Mouse (Mus musculus) induced T-regulatory cell, adult 2 months (primary cell): ENCODE measurements around the gene Pnrc1.

Source experiments
- DNase-seq: peaks from one replicate; pipeline ENCODE4 v3.0.0-alpha.2; 2012; ENCODE audit warnings: low read depth

The Pnrc1 gene

DNA sequence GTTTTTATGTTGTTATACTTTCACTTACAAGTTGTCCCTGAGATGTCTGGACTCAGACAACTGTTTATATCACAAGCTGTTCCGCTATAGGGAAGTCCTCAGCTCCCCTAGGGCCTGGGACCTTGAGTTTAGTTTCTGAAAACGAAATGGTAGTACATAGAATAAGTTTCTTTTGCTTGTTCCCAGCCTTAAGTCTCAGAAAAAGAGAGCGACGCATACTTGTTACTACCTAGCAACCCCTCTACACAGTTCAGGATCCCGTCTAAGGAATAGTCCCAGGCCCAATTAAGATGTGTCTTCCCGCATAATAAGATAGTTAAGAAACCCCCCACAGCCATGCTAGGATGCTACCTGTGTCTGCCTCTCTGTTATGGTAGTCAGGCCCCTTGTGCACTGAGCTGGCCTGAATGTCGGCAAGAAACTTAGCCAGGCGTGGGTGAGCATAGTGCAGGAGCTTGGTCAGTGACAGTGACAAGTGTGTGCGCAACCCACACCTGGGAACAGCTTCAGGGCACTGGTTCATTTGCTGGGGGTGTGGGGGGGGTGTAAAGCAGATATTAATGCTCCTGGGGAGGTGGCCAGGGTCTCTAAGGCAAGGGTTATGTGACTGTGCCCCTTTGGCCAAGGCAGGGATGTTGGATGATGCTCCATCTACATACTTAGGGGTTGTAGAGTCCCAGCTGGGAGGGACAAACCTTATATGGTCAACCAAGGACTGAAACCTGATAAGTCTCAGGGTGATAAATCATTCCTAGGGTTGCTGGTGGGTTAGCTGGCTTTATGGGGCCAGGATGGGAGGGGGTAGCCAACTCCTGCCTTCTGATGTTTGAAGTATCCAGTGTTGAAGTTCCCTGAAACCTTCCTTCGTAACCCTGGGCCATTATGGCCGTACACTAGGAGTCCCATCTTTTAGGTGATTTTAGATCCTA lies 19.3 kb downstream of the Pnrc1 start:
- peak; percentile 43 for DNase-seq

DNA sequence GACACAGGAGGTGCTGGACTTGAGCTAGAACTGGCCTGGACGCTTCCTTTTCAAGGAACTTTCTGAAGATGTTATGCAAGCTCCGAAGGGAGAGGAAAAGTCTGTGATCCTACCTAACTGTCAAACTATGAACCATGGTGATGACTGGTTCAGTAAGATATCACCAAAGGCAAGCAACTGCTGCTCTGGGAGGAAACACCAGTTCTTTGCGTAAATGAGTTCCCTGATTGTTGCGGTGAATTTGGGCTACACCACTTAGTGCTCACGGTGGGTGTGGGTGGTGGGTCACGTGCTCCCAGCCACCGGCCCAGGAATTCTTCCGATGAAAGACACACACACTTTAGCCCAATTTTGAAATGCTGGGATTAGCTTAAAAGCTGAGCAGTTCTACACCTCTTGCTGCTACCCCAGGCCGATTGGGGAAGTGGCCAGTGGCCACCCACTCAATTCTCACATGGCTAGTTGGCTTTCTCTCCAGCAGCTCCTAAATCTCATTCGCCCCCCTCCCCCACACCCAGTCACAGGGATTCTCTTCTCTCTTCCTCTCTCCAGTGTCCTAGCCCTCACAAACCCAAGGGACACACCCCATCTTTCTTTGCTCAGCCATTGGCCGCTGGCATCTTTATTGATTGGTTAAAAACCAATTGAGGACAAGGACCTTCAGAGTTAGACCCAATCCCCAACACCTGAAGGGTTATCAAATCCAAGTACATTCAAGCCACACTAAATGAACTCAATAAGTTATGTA lies 24.8 kb downstream of the Pnrc1 start:
- DNase-seq: no peak

DNA sequence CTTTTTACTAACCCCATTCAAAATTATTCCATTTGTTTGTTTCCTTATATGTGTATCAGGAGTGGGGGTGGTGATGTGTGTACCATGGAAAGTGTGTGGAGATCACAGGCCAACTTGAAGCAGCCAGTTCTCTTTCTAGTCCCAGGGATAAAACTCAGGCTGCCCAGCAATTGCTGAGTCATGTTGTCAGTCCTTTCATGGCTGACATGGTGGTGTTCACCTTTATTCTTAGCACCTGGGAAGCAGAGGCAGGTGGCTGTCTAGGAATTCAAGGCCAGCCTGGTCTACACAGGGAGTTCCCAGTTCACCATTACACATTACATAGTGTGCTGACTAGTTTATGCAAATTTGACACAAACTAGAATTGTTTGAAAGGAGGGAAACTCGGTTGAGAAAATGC lies 27.1 kb downstream of the Pnrc1 start:
- no peak for DNase-seq

DNA sequence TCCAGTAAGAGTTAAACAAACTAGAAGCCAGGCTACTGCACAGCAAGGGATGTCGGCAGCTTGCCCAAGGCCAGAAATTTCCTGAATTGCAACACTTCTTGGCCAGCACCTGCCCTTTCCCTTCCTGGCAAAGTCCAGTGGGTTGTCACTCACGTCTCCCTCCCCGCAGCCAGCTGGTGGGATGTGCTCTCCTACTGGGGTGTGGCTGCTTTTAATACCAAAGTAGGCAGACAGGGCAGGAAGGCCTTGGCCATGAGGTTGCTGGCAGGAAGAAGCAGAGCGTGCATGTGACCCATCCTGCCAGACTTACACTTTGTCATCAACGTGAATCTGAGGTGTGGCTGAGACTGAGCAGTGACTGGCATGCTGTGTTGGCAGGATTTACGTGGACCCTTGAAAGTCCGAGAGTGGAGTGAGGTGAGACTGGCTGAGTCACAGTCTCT lies 28.6 kb downstream of the Pnrc1 start:
- peak; percentile 55 for DNase-seq

DNA sequence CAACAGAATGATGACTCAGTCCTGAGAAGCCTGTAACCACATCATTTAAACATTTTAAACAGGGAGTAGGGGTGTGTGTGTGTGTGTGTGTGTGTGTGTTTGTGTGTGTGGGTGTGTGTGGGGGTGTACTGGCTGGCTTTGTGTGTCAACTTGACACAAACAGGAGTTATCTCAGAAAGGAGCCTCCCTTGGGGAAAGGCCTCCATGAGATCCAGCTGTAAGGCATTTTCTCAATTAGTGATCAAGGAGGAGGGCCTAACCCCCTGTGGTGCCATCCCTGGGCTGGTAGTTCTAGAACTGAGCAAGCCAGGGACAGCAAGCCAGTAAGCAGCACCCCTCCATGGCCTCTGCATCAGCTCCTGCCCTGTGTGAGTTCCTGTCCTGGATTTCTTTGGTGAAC lies 29.7 kb downstream of the Pnrc1 start:
- no peak for DNase-seq

DNA sequence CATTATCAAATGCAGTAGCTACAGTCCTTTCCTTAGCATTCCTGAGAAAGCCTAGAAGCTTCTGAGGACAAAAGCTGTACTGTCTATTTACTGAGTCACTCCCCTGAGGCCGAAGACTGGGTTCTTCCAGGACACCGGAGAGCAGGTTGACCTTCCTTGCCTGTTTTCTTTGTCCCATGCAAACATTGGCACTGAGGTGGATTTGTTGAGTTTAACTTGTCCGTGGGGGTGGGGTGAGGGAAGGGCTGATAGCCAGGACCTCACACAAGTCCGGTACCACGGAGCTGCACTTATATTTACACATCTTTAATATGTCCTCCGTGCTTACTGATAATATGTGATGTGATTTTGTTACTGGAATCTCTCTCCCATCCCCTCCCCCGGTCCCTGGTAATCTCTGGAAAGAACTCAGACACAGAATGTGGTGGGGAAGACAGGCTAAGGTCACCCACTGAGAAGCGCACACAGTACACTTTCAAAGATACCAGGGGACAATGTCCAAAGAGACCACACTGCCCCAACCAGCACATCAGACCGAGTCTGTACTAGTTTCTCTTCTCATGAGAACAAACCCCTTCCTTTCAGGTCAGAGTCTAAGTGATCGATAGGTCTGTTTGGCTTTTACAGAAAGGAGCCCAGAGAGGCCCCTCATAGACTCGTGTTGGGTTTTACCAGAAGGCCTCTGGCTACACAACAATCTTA lies 32.5 kb downstream of the Pnrc1 start:
- no peak for DNase-seq

DNA sequence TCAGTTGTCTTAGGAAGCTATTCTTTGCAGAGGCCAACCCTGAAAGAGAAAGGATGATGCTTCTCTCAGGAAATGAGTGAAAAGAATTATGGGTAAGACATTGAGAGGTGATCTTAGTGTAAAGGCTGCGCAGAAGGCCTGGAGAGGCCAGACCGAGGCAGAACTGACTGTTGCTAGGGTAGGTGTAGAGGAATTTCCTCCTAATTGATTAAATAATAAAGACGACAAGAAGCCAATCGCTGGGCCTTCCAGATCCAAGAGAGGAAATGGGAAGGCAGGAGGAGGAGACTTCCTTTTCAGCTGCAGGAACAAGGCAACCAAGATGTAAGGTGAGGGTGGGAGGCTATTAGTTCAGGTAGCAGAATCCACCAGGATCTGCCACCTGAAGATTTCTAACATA lies 35.3 kb downstream of the Pnrc1 start:
- DNase-seq: no peak

DNA sequence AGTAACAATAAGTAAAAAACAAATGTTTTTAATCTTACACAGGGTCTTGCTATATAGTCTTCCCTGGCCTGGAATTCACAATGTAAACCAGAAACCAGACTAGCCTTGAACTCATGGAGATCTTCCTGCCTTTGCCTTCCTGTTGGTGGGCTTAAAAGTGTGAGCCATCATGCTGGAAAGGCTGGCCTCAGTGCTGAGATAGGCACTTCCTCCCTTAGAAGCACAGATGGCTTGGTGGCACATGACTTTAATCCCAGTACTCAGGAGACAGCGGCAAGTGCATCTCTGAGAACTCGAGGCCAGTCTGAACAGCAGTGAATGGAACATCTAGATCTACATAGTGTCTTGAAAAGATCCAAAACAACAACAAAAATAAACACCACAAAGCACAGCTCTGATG lies 39.1 kb downstream of the Pnrc1 start:
- peak; percentile 57 for DNase-seq

DNA sequence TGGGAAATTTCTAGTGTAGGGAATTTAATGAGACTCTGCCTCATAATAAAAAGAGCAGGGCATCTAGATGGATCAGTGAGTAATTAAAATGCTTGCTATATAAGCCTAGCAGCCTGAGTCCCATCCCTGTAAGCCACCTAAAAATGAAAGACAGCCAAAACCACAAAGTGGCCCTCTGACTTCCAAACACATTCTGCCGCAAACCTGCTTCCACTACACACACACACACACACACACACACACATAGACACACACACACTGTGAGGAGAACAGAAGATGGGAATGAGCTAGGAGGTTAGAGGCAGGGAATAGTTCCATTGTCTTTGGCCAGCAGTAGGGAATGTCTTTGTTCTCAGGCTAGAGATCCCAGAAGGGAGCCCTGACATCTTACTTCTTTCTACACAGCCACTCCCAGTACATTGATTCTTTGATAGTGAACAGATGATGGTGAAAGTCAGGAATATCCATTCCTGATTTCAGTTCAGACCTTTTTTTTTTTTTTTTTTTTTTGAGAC lies 40.2 kb downstream of the Pnrc1 start:
- peak; percentile 41 for DNase-seq

DNA sequence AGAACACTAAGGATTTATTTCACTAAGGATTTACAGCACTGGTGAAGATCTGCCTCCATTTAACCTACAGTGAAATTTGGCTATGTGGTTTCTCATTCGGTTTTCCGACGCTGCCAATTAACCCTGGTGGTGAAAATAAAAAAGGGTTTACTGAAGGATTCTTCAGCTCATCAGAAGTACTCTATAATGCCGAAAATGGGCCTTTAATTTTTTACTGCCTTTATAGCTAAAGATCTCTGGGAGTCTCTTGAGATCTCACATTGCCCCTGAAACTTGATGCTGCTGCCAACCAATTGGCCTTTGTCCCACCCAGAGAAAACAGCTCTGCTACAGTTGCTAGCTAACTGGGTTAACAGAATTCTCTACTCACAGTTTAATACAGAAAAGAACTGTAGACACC lies 41.0 kb downstream of the Pnrc1 start:
- DNase-seq: no peak

DNA sequence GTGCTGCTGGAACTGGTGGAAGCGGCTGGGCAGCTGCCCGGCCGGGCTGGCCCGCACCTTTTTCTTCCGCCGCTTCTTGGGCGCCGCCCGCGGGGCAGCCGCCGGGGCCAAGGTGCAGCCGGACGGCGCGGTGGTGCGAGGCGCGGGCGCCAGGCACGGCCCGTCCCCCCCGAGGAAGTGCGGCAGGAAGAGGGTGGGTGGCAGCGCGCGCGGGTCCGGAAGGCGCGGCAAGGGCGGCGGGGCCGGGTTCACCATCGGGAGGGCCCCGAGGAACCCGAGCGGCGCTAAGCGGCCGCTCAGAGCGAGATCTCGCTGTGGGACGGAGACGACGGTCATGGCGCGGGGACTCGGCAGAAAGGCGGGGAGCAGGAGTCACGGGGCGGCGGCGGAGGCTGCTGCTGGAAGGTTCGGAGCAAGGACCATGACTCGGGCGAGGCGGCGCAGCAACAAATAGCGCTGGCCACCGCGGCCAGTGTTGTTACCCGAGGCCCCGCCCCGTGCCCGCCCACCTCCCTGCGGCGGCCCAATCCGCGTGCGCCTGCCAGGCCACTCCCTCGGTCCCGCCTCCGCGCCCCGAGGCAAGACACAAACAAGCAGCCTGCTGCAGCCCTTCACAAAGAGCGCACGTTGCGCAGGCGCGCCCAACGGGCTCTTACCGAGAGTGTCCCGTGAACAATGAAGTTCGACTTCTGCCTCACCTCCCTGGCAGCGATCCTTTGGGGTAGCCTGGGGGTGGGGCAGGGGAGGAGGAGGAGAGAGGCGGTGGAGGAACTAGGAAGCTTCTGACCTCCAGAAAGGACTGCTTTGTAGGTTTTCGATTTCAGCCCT lies 41.7 kb downstream of the Pnrc1 start:
- DNase-seq: peak; percentile 99

DNA sequence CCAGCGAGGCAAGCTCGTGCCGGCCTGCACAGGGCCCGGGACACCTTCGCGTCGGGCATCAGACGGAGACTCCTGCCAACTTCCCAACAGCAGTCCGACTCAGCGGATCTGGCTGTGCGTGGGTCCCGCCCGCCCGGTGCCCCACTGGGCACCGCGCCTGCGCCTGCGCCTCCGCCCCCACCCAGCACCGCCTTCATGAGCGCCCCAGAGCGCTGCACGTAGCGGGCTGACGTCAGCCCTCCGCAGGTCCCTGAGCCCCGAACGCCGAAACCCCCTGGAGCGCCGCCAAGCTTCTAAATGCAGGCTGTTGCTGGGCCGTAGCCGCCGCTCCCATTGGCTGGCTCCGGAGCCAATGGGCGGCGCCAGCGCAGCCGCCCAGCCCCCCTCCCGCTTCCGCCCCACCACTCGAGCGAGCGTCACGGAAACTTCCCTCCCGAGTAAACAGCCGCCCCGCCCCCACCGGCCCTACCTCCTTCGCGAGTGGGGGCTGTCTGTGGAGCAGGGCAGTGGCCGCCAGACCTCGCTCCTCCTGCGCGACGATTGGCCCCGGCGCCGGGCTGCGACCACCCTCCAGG lies 42.4 kb downstream of the Pnrc1 start:
- peak; percentile 99 for DNase-seq

DNA sequence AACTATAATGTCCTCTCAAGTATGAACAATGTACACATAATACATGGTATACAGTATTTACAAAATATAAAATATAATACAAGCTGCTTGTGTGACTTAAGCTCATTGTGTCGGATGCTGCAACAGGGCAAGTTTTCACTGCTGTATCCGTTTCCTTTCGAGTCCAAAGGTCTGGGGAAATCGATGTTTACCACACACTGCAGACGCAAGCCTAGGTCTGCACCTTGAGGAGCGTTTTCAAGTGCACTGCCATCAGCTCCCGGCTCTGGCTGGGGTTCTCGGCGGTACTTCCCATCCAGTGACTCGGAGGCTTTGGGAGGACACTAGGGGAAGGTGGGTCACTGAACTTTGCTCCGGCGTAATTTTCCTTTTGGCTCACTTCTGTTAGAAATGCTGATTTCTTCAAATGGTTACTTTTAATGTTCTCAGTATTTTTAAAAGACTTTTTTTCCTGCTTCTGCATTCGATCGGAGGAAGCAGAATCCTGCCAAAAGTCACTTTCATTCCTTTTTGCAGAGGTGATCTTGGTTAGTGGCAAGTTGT lies 44.0 kb downstream of the Pnrc1 start:
- DNase-seq: peak; percentile 47

DNA sequence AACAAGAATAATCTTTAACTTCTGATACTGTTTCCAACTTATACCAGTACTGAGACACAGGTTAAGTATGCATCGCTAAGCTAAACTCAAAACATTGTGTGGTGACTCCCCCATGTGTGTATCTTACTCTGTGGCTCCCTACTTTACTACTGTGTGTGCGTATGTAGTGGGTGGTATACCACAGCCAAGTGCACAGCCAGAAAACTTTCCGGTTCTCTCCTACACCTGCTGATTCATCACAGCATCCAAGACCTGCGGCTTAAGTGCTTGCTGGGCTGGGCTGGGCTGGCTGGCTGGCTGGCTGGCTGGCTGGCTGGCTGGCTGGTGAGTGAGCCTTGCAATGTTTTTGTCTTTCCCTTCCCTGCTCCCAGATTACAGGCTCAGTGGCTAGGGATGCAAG lies 46.0 kb downstream of the Pnrc1 start:
- DNase-seq: peak; percentile 80

DNA sequence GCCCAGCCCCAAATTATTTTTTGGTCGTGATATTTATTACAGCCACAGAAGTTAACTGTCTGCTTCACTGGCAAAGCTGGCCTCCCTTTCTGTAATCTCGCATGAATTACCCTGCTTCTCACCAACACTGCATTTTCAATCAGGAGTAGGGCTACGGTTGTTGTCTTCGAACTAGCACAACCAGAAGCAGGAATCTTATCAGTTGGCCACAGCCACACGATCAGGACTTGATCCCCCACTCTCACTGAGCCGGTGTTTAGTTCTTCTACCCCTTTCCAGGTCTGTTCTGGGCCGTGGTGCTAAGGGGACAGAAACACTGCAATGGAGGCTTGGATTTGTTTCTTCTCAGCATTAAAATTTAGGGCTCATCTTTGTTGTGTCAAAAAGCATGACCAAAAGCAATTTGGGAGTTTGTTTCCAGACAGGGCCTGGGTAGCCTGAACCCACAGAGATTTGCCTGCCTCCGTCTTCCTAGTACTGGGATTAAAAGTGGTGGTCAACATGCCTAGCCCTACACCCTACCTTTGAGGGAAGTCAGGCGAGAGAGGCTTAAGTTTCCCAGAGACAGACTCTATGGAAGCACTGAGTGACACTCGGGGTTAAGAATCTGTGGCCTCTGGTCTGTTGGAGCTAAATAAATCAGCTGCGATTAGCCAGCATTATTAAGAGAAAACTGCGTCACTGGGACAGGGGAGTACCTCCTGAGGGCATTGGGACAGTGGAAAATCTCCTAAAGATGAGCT lies 46.8 kb downstream of the Pnrc1 start:
- DNase-seq: no peak

DNA sequence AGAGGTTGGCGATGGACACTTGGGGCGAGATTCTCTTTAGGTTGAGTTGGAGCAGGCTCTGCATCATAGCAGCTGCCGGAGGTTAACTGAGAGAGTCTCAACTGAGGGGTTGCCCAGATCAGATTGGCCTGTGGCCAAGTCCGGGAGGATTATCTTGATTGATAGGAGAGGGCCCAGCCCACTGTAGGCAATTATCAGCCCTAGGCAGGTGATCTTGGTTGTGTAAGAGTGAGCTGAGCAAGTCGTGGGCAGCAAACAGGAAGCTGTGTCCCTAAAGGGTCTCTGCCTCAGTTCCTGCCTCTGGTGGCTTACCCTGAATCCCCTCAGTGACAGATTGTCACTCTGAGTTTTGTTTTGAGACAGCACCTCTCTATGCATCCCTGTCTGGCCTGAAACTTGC lies 47.4 kb downstream of the Pnrc1 start:
- peak; percentile 72 for DNase-seq

DNA sequence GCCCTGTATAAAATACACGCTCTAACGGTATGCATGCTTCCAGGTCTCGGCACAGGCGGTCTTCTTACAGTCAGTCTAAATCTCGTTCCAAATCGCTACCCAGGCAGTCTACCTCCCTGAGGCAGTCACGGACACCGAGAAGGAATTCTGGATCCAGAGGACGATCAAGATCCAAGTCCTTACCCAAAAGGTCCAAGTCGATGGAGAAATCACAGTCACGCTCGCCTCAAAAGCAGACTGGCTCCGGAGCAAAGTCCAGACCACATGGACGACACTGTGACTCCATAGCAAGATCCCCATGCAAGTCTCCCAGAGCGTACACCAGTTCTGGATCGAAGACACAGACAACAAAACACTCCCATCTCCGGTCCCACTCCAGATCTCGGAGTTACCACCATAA lies 59.1 kb downstream of the Pnrc1 start:
- no peak for DNase-seq

DNA sequence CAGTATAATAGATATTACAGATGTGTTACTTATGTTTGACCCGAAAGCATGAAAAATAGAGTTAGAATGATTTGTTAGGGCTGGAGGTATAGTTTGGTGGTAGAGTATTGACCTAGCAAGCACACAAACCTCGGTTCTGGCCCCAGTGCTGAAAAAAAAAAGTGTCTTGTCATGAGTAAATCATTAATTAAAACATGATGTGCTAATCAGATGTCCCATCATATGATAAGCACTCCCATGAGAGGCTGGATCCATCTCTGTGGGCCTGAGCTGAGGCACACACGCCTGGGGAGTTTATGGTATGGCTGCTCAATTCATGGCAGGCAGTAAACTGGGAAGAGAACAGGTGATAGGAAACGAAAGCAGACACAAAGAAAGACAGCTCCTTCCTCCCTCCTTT lies 60.3 kb downstream of the Pnrc1 start:
- DNase-seq: no peak

DNA sequence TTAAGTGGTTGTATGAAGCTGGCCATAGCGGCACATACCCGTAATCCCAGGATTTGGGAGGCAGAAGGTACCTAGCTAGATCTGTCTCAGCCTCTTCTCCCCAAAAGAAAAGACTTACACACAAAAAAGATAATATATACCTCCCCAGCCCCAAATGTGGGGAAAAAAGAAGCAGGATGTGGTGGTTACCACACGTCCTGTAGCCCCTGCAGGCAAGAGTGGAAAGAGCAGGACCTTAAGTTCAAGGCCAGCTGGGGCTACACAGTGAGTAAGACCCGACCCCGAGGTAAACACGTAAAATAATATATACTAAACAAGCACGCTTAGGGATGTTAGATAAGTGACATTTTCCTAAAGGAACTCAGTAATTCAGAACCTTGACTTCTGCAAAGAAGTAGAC lies 62.8 kb downstream of the Pnrc1 start:
- DNase-seq: peak; percentile 69

DNA sequence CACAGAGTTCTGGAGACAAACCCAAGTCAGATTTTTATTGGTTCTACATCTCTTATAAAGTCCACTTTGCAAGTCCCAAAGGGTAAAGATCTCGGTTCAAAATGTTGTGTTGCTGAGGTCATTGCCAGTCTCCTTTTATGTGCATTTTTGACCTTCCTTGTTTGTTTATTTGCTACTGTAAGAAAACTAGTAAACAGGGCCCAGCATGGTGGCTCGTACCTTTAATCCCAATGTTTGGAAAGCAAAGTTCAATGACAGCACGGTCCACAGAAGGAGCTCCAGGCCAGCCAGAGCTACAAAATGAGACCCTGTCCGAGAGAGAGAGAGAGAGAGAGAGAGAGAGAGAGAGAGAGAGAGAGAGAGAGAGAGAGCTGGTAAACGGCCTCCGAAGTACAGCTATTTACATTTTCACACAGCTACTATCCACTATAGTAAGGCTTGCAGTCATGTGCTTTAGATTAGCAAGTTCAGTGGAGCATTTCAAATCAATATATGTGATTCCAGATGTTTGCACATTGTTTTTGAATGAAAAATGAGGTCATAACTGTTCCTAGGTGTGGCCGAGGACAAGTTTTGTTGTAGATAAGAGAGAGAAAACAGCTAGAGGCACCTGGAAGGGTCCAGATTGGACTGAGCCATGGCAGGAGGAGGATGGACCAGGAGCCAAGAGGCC lies 65.8 kb downstream of the Pnrc1 start:
- DNase-seq: no peak
